Mouse (Mus musculus) liver, adult (tissue): ENCODE results near the gene Map3k1.

Experiments used
- GATA4 ChIP-seq: IDR thresholded peaks from 2 replicates; pipeline ENCODE4 v1.6.1; 2014; ENCODE audit warnings: mild to moderate bottlenecking, low read length; ENCODE audit not compliant: insufficient replicate concordance

Gene Map3k1

GRCm38 (mm10) chr13:111819106-111819505 is 10.3 kb upstream of the Map3k1 start:
- no peak for TF ChIP-seq GATA4

- no peak for TF ChIP-seq GATA4
These were observed 9.6 kb upstream of the Map3k1 start for GRCm38 (mm10) chr13:111818216-111818903.

- TF ChIP-seq GATA4, result no peak
These were observed 9.0 kb upstream of the Map3k1 start for GRCm38 (mm10) chr13:111817773-111818172.

GRCm38 (mm10) chr13:111816431-111816830 is 7.6 kb upstream of the Map3k1 start:
- TF ChIP-seq GATA4, result no peak

GRCm38 (mm10) chr13:111815486-111815885 is 6.7 kb upstream of the Map3k1 start:
- TF ChIP-seq GATA4, result no peak

GRCm38 (mm10) chr13:111815017-111815416 is 6.2 kb upstream of the Map3k1 start:
- TF ChIP-seq GATA4, result no peak

- no peak for TF ChIP-seq GATA4
These were observed 3.9 kb upstream of the Map3k1 start for GRCm38 (mm10) chr13:111812647-111813046.

- no peak for TF ChIP-seq GATA4
These were observed 2.3 kb upstream of the Map3k1 start for GRCm38 (mm10) chr13:111810998-111811628.

- no peak; the same call in 1 of the 2 replicates for TF ChIP-seq GATA4
These were observed 854 bp upstream of the Map3k1 start for GRCm38 (mm10) chr13:111809466-111810228.

- no peak for TF ChIP-seq GATA4
These were observed 481 bp downstream of the Map3k1 start for GRCm38 (mm10) chr13:111808387-111808636.

GRCm38 (mm10) chr13:111807596-111808386 is 1.0 kb downstream of the Map3k1 start:
- no peak for TF ChIP-seq GATA4

GRCm38 (mm10) chr13:111807105-111807595 is 1.6 kb downstream of the Map3k1 start:
- TF ChIP-seq GATA4, result no peak; the same call in 1 of the 2 replicates

- no peak for TF ChIP-seq GATA4
These were observed 2.8 kb downstream of the Map3k1 start for GRCm38 (mm10) chr13:111805738-111806722.
